Mouse (Mus musculus) hindbrain, embryonic 11.5 days (tissue): ENCODE measurements around the gene Gnas. TPM values are rescaled to one million over a fixed set of nuclear protein-coding genes. Genes with fewer than 3 reads are reported as not detected.
"Not testable (repeated sequence)": the region's sequence is repeated elsewhere in the genome, so short reads cannot be mapped to it uniquely, and the experiment has no call there.

Experiments
- ATAC-seq: fragments of 200-750 bp; cut with Nextera tagmentation; 2 replicates; pipeline ENCODE4 v1.8.0; 2017; ENCODE audit warnings: mild to moderate bottlenecking, moderate TSS enrichment, moderate library complexity; ENCODE audit not compliant: low FRiP score
- DNase-seq: peaks from one replicate; pipeline ENCODE4 v3.0.0-alpha.2; 2015; ENCODE audit warnings: low spot score
- H3K27ac ChIP-seq: fragments of 300-500 bp; sonication (generic); 2 replicates; pipeline ENCODE4 v1.5.1; 2014; ENCODE audit warnings: mild to moderate bottlenecking, low read depth, low read length
- H3K27me3 ChIP-seq: fragments of 300-500 bp; sonication (generic); 2 replicates; pipeline ENCODE4 v1.6.1; 2014; ENCODE audit warnings: mild to moderate bottlenecking, low read length, moderate library complexity, mixed read lengths; ENCODE audit not compliant: control insufficient read depth, insufficient read depth
- H3K36me3 ChIP-seq: fragments of 300-500 bp; sonication (generic); 2 replicates; pipeline ENCODE4 v1.6.1; 2014; ENCODE audit warnings: mild to moderate bottlenecking, low read length, moderate library complexity, mixed read lengths; ENCODE audit not compliant: control insufficient read depth, insufficient read depth
- H3K4me1 ChIP-seq: fragments of 300-500 bp; sonication (generic); replicated peaks from 2 replicates; pipeline ENCODE4 v1.6.1; 2014; ENCODE audit warnings: low read length, mixed read lengths; ENCODE audit not compliant: control insufficient read depth, insufficient read depth
- H3K4me2 ChIP-seq: fragments of 300-500 bp; sonication (generic); replicated peaks from 2 replicates; pipeline ENCODE4 v1.6.1; 2014; ENCODE audit warnings: mild to moderate bottlenecking, low read depth, low read length
- H3K4me3 ChIP-seq: fragments of 300-500 bp; sonication (generic); 2 replicates; pipeline ENCODE4 v1.5.1; 2014; ENCODE audit warnings: low read depth, low read length
- H3K9ac ChIP-seq: fragments of 300-500 bp; sonication (generic); 2 replicates; pipeline ENCODE4 v1.6.1; 2014; ENCODE audit warnings: low read depth, low read length
- H3K9me3 ChIP-seq: fragments of 300-500 bp; sonication (generic); 2 replicates; pipeline ENCODE4 v1.6.1; 2016; ENCODE audit warnings: low read length; ENCODE audit not compliant: control insufficient read depth
- WGBS: fragments of 180-500 bp; shearing (Covaris S2); extraction: QIAGEN DNeasy Blood & Tissue Kit; methylation state at CpG from one replicate; pipeline ENCODE4 v1.1.7; 2014; 5-methylcytosine and 5-hydroxymethylcytosine counted together
- polyA plus RNA-seq: library from polyadenylated mRNA; unstranded; fragments of >200 nt; fragmentation: Nextera tagmentation; extraction: Ambion mirVana; gene quantifications from 2 replicates; pipeline ENCODE4 v1.2.1, GENCODE M21; 2014

Gene Gnas
- polyA plus RNA-seq, 1 experiment from 2014 or later, result 1,233 TPM

GRCm38 (mm10) chr2:174346612-174346998 is 62.5 kb downstream of the Gnas start, which contains the start of gene Gm20721:
Gm20721 (minus strand) TSS chr2:174346712.
- H3K9me3 ChIP-seq, result no peaks in the 10 kb centered on the region

GRCm38 (mm10) chr2:174346999-174347668 is 63.0 kb downstream of the Gnas start:
- H3K27ac ChIP-seq, H3K9ac ChIP-seq, ATAC-seq, H3K4me3 ChIP-seq, H3K4me1 ChIP-seq, H3K9me3 ChIP-seq, H3K4me2 ChIP-seq, H3K27me3 ChIP-seq: not testable (repeated sequence)
- peaks cover 21% of the 10 kb centered on the region for H3K36me3 ChIP-seq
- WGBS, result 97% methylated on average over 2 of the region's 2 CpGs
- peak; percentile 12 for DNase-seq

More at GRCm38 (mm10) chr2:174346612-174346998, 62.5 kb downstream of the Gnas start, which contains the start of gene Gm20721:
- ATAC-seq (no peak), DNase-seq (no peak)
- Histone ChIP-seq H3K27ac (no peak within 1 kb of the TSS), H3K4me2 (no peak within 1 kb of the TSS), H3K27me3 (no peaks in the 10 kb centered on the region), H3K4me1 (no peaks in the 10 kb centered on the region; the same call in 1 of the 2 replicates), H3K4me3 (no peak within 1 kb of the TSS), H3K9ac (no peak within 1 kb of the TSS), H3K36me3 (peaks cover 21% of the 10 kb centered on the region)
- WGBS, result 96% methylated on average over 5 of the region's 5 CpGs

- ATAC-seq (no peak), DNase-seq (no peak)
- H3K4me1 ChIP-seq, result no peaks in the 10 kb centered on the region
- H3K4me3 ChIP-seq, result no peak overlapping the region
- no peaks in the 10 kb centered on the region for H3K9me3 ChIP-seq
- H3K27ac ChIP-seq, result no peak overlapping the region
- no peak overlapping the region for H3K9ac ChIP-seq
- no peaks in the 10 kb centered on the region for H3K27me3 ChIP-seq
- no peaks in the 10 kb centered on the region for H3K36me3 ChIP-seq
- no peak overlapping the region for H3K4me2 ChIP-seq
- WGBS, result 90% methylated on average over 4 of the region's 4 CpGs
Observed at GRCm38 (mm10) chr2:174358516-174358915, 74.4 kb downstream of the Gnas start.

- 86% methylated on average over 4 of the region's 4 CpGs for WGBS
- H3K9ac ChIP-seq, result no peak overlapping the region
- no peaks in the 10 kb centered on the region for H3K4me1 ChIP-seq
- DNase-seq (no peak), ATAC-seq (no peak)
- no peak overlapping the region for H3K27ac ChIP-seq
- H3K4me2 ChIP-seq, result no peak overlapping the region
- H3K4me3 ChIP-seq, result no peak overlapping the region
- no peaks in the 10 kb centered on the region for H3K9me3 ChIP-seq
- H3K36me3 ChIP-seq, result no peaks in the 10 kb centered on the region
- H3K27me3 ChIP-seq, result no peaks in the 10 kb centered on the region
Observed at GRCm38 (mm10) chr2:174359656-174360055, 75.5 kb downstream of the Gnas start.

- ATAC-seq, result no peak
- WGBS, result 89% methylated on average over 10 of the region's 10 CpGs
- no peaks in the 10 kb centered on the region for H3K36me3 ChIP-seq
Observed at GRCm38 (mm10) chr2:174366571-174366970, 82.5 kb downstream of the Gnas start.

GRCm38 (mm10) chr2:174381021-174381420 is 96.9 kb downstream of the Gnas start:
- Histone ChIP-seq H3K4me1 (no peaks in the 10 kb centered on the region), H3K4me2 (no peak overlapping the region), H3K9ac (no peak overlapping the region), H3K4me3 (no peak overlapping the region), H3K9me3 (no peaks in the 10 kb centered on the region), H3K36me3 (no peaks in the 10 kb centered on the region), H3K27me3 (no peaks in the 10 kb centered on the region), H3K27ac (no peak overlapping the region)
- WGBS, result 87% methylated on average over 9 of the region's 9 CpGs
- ATAC-seq (no peak), DNase-seq (no peak)

More at GRCm38 (mm10) chr2:174366571-174366970, 82.5 kb downstream of the Gnas start:
- Histone ChIP-seq H3K4me3 (no peak overlapping the region), H3K4me2 (no peak overlapping the region), H3K9ac (no peak overlapping the region), H3K27me3 (no peaks in the 10 kb centered on the region), H3K27ac (no peak overlapping the region), H3K9me3 (no peaks in the 10 kb centered on the region), H3K4me1 (no peaks in the 10 kb centered on the region)
- no peak for DNase-seq

- DNase-seq (no peak), ATAC-seq (no peak)
- H3K9me3 ChIP-seq, result no peaks in the 10 kb centered on the region
- no peak overlapping the region for H3K4me2 ChIP-seq
- H3K4me1 ChIP-seq, result no peaks in the 10 kb centered on the region
- WGBS, result 96% methylated on average over 3 of the region's 3 CpGs
- no peak overlapping the region for H3K27ac ChIP-seq
- no peaks in the 10 kb centered on the region for H3K36me3 ChIP-seq
- H3K27me3 ChIP-seq, result no peaks in the 10 kb centered on the region
- H3K4me3 ChIP-seq, result no peak overlapping the region
- H3K9ac ChIP-seq, result no peak overlapping the region
Observed at GRCm38 (mm10) chr2:174391936-174392335, 107.8 kb downstream of the Gnas start.

- Histone ChIP-seq H3K27me3 (no peaks in the 10 kb centered on the region), H3K4me3 (no peak overlapping the region), H3K4me2 (no peak overlapping the region), H3K27ac (no peak overlapping the region), H3K9me3 (no peaks in the 10 kb centered on the region), H3K9ac (no peak overlapping the region), H3K36me3 (no peaks in the 10 kb centered on the region), H3K4me1 (no peaks in the 10 kb centered on the region)
- DNase-seq (no peak), ATAC-seq (no peak)
- WGBS, result 70% methylated on average over 9 of the region's 9 CpGs
Observed at GRCm38 (mm10) chr2:174392554-174392953, 108.4 kb downstream of the Gnas start.

GRCm38 (mm10) chr2:174393383-174393782 is 109.3 kb downstream of the Gnas start:
- no peak overlapping the region for H3K4me2 ChIP-seq
- no peak for DNase-seq
- WGBS, result 87% methylated on average over 5 of the region's 5 CpGs
- H3K9ac ChIP-seq, result no peak overlapping the region
- H3K36me3 ChIP-seq, result no peaks in the 10 kb centered on the region
- H3K4me1 ChIP-seq, result no peaks in the 10 kb centered on the region
- no peaks in the 10 kb centered on the region for H3K27me3 ChIP-seq
- no peak for ATAC-seq
- H3K9me3 ChIP-seq, result no peaks in the 10 kb centered on the region
- no peak overlapping the region for H3K27ac ChIP-seq
- H3K4me3 ChIP-seq, result no peak overlapping the region
